Mouse (Mus musculus): ENCODE measurements around the gene Spcs2. TPM values are rescaled to one million over a fixed set of nuclear protein-coding genes. Genes with fewer than 3 reads are reported as not detected.

The Spcs2 gene
- total RNA-seq (2012; rRNA removed) (203 and 247 TPM in 2 replicates), total RNA-seq (2014; rRNA removed) (268 and 272 TPM in 2 replicates), polyA plus RNA-seq (2012; ENCODE audit: insufficient read length, low read depth) (232 and 242 TPM in 2 replicates)

- no peak within 1 kb of the TSS for H3K4me2 ChIP-seq (ENCODE audit: insufficient read depth, low read depth, poor library complexity, severe bottlenecking)
- no peak for DNase-seq (ENCODE audit: extremely low read depth)
- H3K4me1 ChIP-seq (ENCODE audit: control insufficient read depth in 1 of 2, insufficient read depth in 2 of 2) = peaks cover 3 to 10% of the 10 kb centered on the region in 2 experiments
- no peak within 1 kb of the TSS for H3K27ac ChIP-seq (ENCODE audit: insufficient read depth, low read depth)
- peaks cover 4% of the 10 kb centered on the region for H3K79me2 ChIP-seq (replicated peaks; ENCODE audit: control insufficient read depth, extremely low read depth, insufficient read depth, poor library complexity, severe bottlenecking)
- no peaks in the 10 kb centered on the region for H3K36me3 ChIP-seq (replicated peaks in 1 of 2; ENCODE audit: control insufficient read depth in 1 of 2, insufficient read depth in 1 of 2, low read length in 1 of 2)
- H3K9me3 ChIP-seq (replicated peaks; ENCODE audit: low read length) = no peaks in the 10 kb centered on the region
- in situ Hi-C loops (cut with MboI; ENCODE audit: low pct_ligation_motif_present, low pct_unique_long_range_greater_than_20kb, low sequenced_read_pairs) (no loop called here), dilution Hi-C loops (cut with MboI; ENCODE audit: extremely low pct_ligation_motif_present, extremely low pct_unique_long_range_greater_than_20kb, low sequenced_read_pairs) (no loop called here)
- no peak within 1 kb of the TSS for H3K4me3 ChIP-seq (replicated peaks in 1 of 3; ENCODE audit: low read depth in 2 of 3, low read length in 2 of 3, poor library complexity in 1 of 3)
- TF ChIP-seq USF2 (conservative IDR thresholded peaks at IDR 0.05; ENCODE audit: low read depth, low read length) = no peak
- no peak for TF ChIP-seq ELF1 (IDR thresholded peaks at IDR 0.05; ENCODE audit: low read depth, low read length)
- TF ChIP-seq CHD2 (IDR thresholded peaks at IDR 0.05; ENCODE audit: low read length) = no peak
- TF ChIP-seq MXI1 (IDR thresholded peaks at IDR 0.05; ENCODE audit: low read depth, low read length) = no peak
- TF ChIP-seq JUN (IDR thresholded peaks at IDR 0.05; ENCODE audit: insufficient read depth, low read depth, low read length) = no peak
- TF ChIP-seq HCFC1 (IDR thresholded peaks at IDR 0.05; ENCODE audit: low read depth, low read length) = no peak
- TF ChIP-seq KAT2A (IDR thresholded peaks at IDR 0.05; ENCODE audit: insufficient replicate concordance, low read length) = no peak
- TF ChIP-seq MAZ (IDR thresholded peaks at IDR 0.05; ENCODE audit: low read depth, low read length) = no peak
- no peak for TF ChIP-seq E2F4 (IDR thresholded peaks at IDR 0.05; ENCODE audit: insufficient replicate concordance, low read depth, low read length)
- no peak for TF ChIP-seq ZC3H11A (IDR thresholded peaks at IDR 0.05; ENCODE audit: low read depth, low read length)
- no peak for TF ChIP-seq MEF2A (IDR thresholded peaks at IDR 0.05; ENCODE audit: borderline replicate concordance, low read depth, low read length)
- no peak within 1 kb of the TSS for H3K9ac ChIP-seq (ENCODE audit: insufficient read depth, low read depth)
- no peaks in the 10 kb centered on the region for H3K27me3 ChIP-seq (replicated peaks)
These were observed at the start of gene Spcs2 for GRCm38 (mm10) chr7:99863362-99863761. Gene Spcs2, minus strand, starts transcription at chr7:99863462.

- Histone ChIP-seq H3K9ac (ENCODE audit: insufficient read depth, low read depth) (no peak overlapping the region), H3K27ac (ENCODE audit: insufficient read depth, low read depth) (no peak overlapping the region), H3K4me2 (ENCODE audit: insufficient read depth, low read depth, poor library complexity, severe bottlenecking) (no peak overlapping the region), H3K36me3 (replicated peaks in 1 of 2; ENCODE audit: control insufficient read depth in 1 of 2, insufficient read depth in 1 of 2, low read length in 1 of 2) (no peaks in the 10 kb centered on the region), H3K9me3 (replicated peaks; ENCODE audit: low read length) (peaks cover 2% of the 10 kb centered on the region), H3K4me3 (replicated peaks in 1 of 3; ENCODE audit: low read depth in 2 of 3, low read length in 2 of 3, poor library complexity in 1 of 3) (no peak overlapping the region), H3K79me2 (replicated peaks; ENCODE audit: control insufficient read depth, extremely low read depth, insufficient read depth, poor library complexity, severe bottlenecking) (no peaks in the 10 kb centered on the region), H3K27me3 (replicated peaks) (no peaks in the 10 kb centered on the region), H3K4me1 (ENCODE audit: control insufficient read depth in 1 of 2, insufficient read depth in 2 of 2) (no peaks in the 10 kb centered on the region; a peak in 1 of 4 replicates)
- in situ Hi-C loops (cut with MboI; ENCODE audit: low pct_ligation_motif_present, low pct_unique_long_range_greater_than_20kb, low sequenced_read_pairs) (no loop called here), dilution Hi-C loops (cut with MboI; ENCODE audit: extremely low pct_ligation_motif_present, extremely low pct_unique_long_range_greater_than_20kb, low sequenced_read_pairs) (no loop called here)
- TF ChIP-seq MAX (IDR thresholded peaks at IDR 0.05; ENCODE audit: low read length) = no peak
- TF ChIP-seq ETS1 (conservative IDR thresholded peaks at IDR 0.05; ENCODE audit: low read depth, low read length) = no peak
- TF ChIP-seq ZMIZ1 (IDR thresholded peaks at IDR 0.05; ENCODE audit: low read depth, low read length) = no peak
- TF ChIP-seq CHD1 (IDR thresholded peaks at IDR 0.05; ENCODE audit: low read depth, low read length) = no peak
- no peak for TF ChIP-seq SIN3A (IDR thresholded peaks at IDR 0.05; ENCODE audit: low read length)
- no peak for TF ChIP-seq JUND (conservative IDR thresholded peaks at IDR 0.05; ENCODE audit: low read depth, low read length)
- TF ChIP-seq POLR2AphosphoS2 (IDR thresholded peaks at IDR 0.05; ENCODE audit: low read depth, low read length) = no peak
- no peak for DNase-seq (ENCODE audit: extremely low read depth)
These were observed 47.8 kb upstream of the Spcs2 start for GRCm38 (mm10) chr7:99911038-99911437.
